Comparison of ENCODE assay signal across 16 mouse cellular contexts in genomic region chr11:32193156-32193555, GRCm38 (mm10). TPM values are rescaled to one million over a fixed set of nuclear protein-coding genes. Genes with fewer than 3 reads are reported as not detected.
"Had no signal": no experiment of that assay in that cellular context is flagged by ENCODE, and none has a peak within 500 bp of the region (broad histone marks: within the 10 kb centered on the region; RNA-seq: fewer than 3 reads in every experiment).

No protein-coding gene starts in this region.

- H3K9me3 ChIP-seq: neural tube, embryonic 15.5 days; stomach, embryonic 15.5 days had no signal

- H3K9ac ChIP-seq: neural tube, embryonic 15.5 days; stomach, embryonic 15.5 days had no signal

- H3K4me2 ChIP-seq: neural tube, embryonic 15.5 days; stomach, embryonic 15.5 days had no signal

- H3K36me3 ChIP-seq: neural tube, embryonic 15.5 days; stomach, embryonic 15.5 days had no signal

- H3K27me3 ChIP-seq: neural tube, embryonic 15.5 days; stomach, embryonic 15.5 days had no signal

- DNase-seq: retina, postnatal 1 day; right cerebral cortex, adult 18-20 months; right cerebral cortex, postnatal 14 days; right cerebral cortex, postnatal 25 days; right cerebral cortex, postnatal 4 days; spleen, adult 18-20 months; thymus, adult 18-20 months; thymus, adult 2 months; thymus, postnatal 14 days; thymus, postnatal 25 days; thymus, postnatal 36 days; thymus, postnatal 4 days had no signal

- H3K4me1 ChIP-seq: neural tube, embryonic 15.5 days; stomach, embryonic 15.5 days had no signal

- H3K27ac ChIP-seq: neural tube, embryonic 15.5 days; stomach, embryonic 15.5 days; stomach, postnatal 0 days had no signal

- H3K4me3 ChIP-seq: neural tube, embryonic 15.5 days; stomach, embryonic 15.5 days had no signal

RNA-seq across cellular contexts. Expression of gene Il9r, which starts 6.9 kb away (rescaled TPM):
- polyA plus RNA-seq: neural tube, embryonic 14.5 days; neural tube, embryonic 15.5 days; stomach, postnatal 0 days had no signal
